Comparison of ENCODE assay signal across 9 mouse cellular contexts in genomic region chr3:30219190-30219884, GRCm38 (mm10).
DNase-seq lines count a peak whose midpoint lies in the region; ATAC-seq and TF ChIP-seq lines count a peak whose summit lies in the region.
"Had no signal": no experiment of that assay in that cellular context is flagged by ENCODE, and none has a peak within 500 bp of the region (broad histone marks: within the 10 kb centered on the region; RNA-seq: fewer than 3 reads in every experiment).

No protein-coding gene starts in this region.

- no peaks in the 10 kb centered on the region for H3K9me3 ChIP-seq in heart, embryonic 12.5 days (replicated peaks)
- no peaks in the 10 kb centered on the region for H3K9me3 ChIP-seq in intestine, embryonic 16.5 days (ENCODE audit: control insufficient read depth, low read length)
- H3K9me3 ChIP-seq in midbrain, embryonic 16.5 days (replicated peaks; ENCODE audit: control insufficient read depth, low read length, poor library complexity, severe bottlenecking): no peaks in the 10 kb centered on the region

- no peak for TF ChIP-seq POLR2A in embryonic fibroblast, embryonic 13.5 days (IDR thresholded peaks at IDR 0.05; ENCODE audit: low read depth, low read length)

- peaks cover 6% of the 10 kb centered on the region for H3K4me1 ChIP-seq in heart, embryonic 12.5 days (replicated peaks)
- no peaks in the 10 kb centered on the region; the same call in 1 of the 2 replicates for H3K4me1 ChIP-seq in embryonic fibroblast, embryonic 13.5 days (ENCODE audit: control insufficient read depth, insufficient read depth, low read length)
- H3K4me1 ChIP-seq in intestine, embryonic 16.5 days (ENCODE audit: control insufficient read depth, insufficient read depth, low read length): peaks cover 8% of the 10 kb centered on the region; the same call in 1 of the 2 replicates
- 0 out of 2 replicates have a peak, but pooled peaks cover 3% of the 10 kb centered on the region for H3K4me1 ChIP-seq in midbrain, embryonic 16.5 days (ENCODE audit: control insufficient read depth, insufficient read depth, low read length)

- no peak overlapping the region for H3K27ac ChIP-seq in heart, embryonic 12.5 days (ENCODE audit: poor library complexity, severe bottlenecking)
- H3K27ac ChIP-seq in embryonic fibroblast, embryonic 13.5 days (ENCODE audit: insufficient read depth, low read length): no peak overlapping the region; the same call in 1 of the 2 replicates
- H3K27ac ChIP-seq in intestine, embryonic 16.5 days (ENCODE audit: low read length): no peak overlapping the region
- no peak overlapping the region for H3K27ac ChIP-seq in midbrain, embryonic 16.5 days (ENCODE audit: low read length)
- H3K27ac ChIP-seq in layer of hippocampus, adult 2 months: no peak overlapping the region

- peak overlapping the region; percentile 68 for H3K4me2 ChIP-seq in heart, embryonic 12.5 days
- H3K4me2 ChIP-seq in intestine, embryonic 16.5 days (ENCODE audit: low read depth, low read length): peak overlapping the region; percentile 39
- peak overlapping the region; percentile 55 for H3K4me2 ChIP-seq in midbrain, embryonic 16.5 days (ENCODE audit: low read length)

- no peak for ATAC-seq in heart, embryonic 12.5 days (ENCODE audit: insufficient number of reproducible peaks, low FRiP score)
- no peak for ATAC-seq in intestine, embryonic 16.5 days
- peak; percentile 32 for ATAC-seq in midbrain, embryonic 16.5 days

- no peaks in the 10 kb centered on the region for H3K36me3 ChIP-seq in heart, embryonic 12.5 days
- H3K36me3 ChIP-seq in intestine, embryonic 16.5 days (ENCODE audit: control insufficient read depth, insufficient read depth, low read length): no peaks in the 10 kb centered on the region
- no peaks in the 10 kb centered on the region for H3K36me3 ChIP-seq in midbrain, embryonic 16.5 days (ENCODE audit: control insufficient read depth, insufficient read depth, low read length)

- DNase-seq in heart, adult 9 months (ENCODE audit: low spot score in 2 of 2): no peak
- no peak for DNase-seq in left cerebral cortex, adult 11 months (ENCODE audit: low spot score)
- no peak for DNase-seq in layer of hippocampus, adult 2 months (ENCODE audit: low spot score in 2 of 2)
- DNase-seq in adrenal gland, postnatal 36 days: no peak
- DNase-seq: adrenal gland, adult 8-10 months had no signal

- H3K27me3 ChIP-seq in heart, embryonic 12.5 days (replicated peaks): no peaks in the 10 kb centered on the region
- no peaks in the 10 kb centered on the region; the same call in 1 of the 2 replicates for H3K27me3 ChIP-seq in intestine, embryonic 16.5 days (replicated peaks; ENCODE audit: control insufficient read depth, insufficient read depth, low read length)
- H3K27me3 ChIP-seq in midbrain, embryonic 16.5 days (ENCODE audit: control insufficient read depth, insufficient read depth, low read depth, low read length): peaks cover 19% of the 10 kb centered on the region

- peak overlapping the region; percentile 42; the same call in 1 of the 2 replicates for H3K9ac ChIP-seq in heart, embryonic 12.5 days
- H3K9ac ChIP-seq in intestine, embryonic 16.5 days (ENCODE audit: low read depth, low read length): no peak overlapping the region
- H3K9ac ChIP-seq in midbrain, embryonic 16.5 days (ENCODE audit: low read depth, low read length): no peak overlapping the region

- 15% methylated on average over 21 of the region's 21 CpGs for WGBS in heart, embryonic 12.5 days
- WGBS in intestine, embryonic 16.5 days: 13% methylated on average over 21 of the region's 21 CpGs
- WGBS in midbrain, embryonic 16.5 days: under 1% methylated on average over 21 of the region's 21 CpGs

- no peak for TF ChIP-seq CTCF in embryonic fibroblast, embryonic 13.5 days (IDR thresholded peaks at IDR 0.05; ENCODE audit: borderline replicate concordance, insufficient read depth, low read length)
- no peak for TF ChIP-seq CTCF in layer of hippocampus, adult 2 months (conservative IDR thresholded peaks at IDR 0.05)

- H3K4me3 ChIP-seq in heart, embryonic 12.5 days: peak overlapping the region; percentile 36
- H3K4me3 ChIP-seq in embryonic fibroblast, embryonic 13.5 days (ENCODE audit: insufficient read depth, low read length): peak overlapping the region; percentile 10
- H3K4me3 ChIP-seq in intestine, embryonic 16.5 days (ENCODE audit: low read length): peak overlapping the region; percentile 12; the same call in 1 of the 2 replicates
- H3K4me3 ChIP-seq in midbrain, embryonic 16.5 days (ENCODE audit: low read depth, low read length): peak overlapping the region; percentile 24
- H3K4me3 ChIP-seq in layer of hippocampus, adult 2 months: no peak overlapping the region; the same call in 1 of the 2 replicates
